Mouse (Mus musculus): ENCODE data around the gene Mau2. TPM values are rescaled to one million over a fixed set of nuclear protein-coding genes. Genes with fewer than 3 reads are reported as not detected.

Gene Mau2
- 63.3 and 65.6 TPM in 2 replicates for polyA plus RNA-seq (2015; fragmentation: Nextera tagmentation; extraction: Ambion mirVana)

DNA sequence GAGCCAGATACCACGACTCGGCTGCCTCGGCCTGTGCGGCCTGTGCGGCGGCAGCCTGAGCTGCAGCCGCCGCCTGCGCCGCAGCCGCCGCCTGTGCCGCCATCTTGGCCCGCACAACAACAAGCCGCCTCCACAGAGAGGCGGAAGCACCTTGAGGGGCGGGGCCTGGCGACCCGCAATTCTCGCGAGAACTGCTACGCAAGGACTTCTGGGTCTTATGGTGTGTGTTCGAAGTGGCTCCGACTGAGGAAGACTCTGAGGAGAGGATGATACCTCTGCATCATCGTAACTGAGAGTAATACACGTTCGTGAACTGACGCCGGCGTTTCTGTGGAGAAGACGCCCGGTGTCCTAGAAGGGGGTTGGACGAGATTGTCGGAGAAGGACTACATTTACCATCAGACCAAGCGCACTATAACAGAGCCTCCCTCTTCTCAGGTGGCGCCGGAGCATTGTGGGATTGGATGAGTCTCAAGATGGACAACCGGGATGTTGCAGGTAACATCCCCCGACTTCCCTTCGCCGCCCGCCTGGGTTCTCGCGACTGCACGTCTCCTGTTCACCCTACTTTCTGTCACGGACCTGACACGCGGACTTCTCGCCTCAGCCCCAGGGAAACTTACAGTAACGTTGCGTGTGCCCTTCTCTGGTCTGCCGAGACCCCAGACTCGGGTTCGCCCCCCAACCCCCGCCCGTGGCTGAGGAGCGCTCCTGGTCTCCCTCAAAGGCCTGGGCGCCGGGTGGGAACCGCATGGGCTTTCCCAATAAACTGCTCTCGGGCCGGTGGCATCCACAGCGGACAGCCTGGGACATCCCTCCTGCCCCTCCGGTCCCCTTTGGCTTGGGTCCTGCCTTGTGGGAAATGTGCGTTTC lies at the start of gene Mau2, which contains the start of gene Sugp1:
Gene Mau2 (minus strand): TSS at position 152 of the 873 bp plus-strand sequence.
Gene Sugp1 (plus strand): TSS at position 231 of the 873 bp plus-strand sequence.
- peak; percentile 98 for ATAC-seq (ENCODE audit: low FRiP score)
- H3K36me3 ChIP-seq: no peaks in the 10 kb centered on the region
- under 1% methylated on average over 65 of the region's 65 CpGs for WGBS

DNA sequence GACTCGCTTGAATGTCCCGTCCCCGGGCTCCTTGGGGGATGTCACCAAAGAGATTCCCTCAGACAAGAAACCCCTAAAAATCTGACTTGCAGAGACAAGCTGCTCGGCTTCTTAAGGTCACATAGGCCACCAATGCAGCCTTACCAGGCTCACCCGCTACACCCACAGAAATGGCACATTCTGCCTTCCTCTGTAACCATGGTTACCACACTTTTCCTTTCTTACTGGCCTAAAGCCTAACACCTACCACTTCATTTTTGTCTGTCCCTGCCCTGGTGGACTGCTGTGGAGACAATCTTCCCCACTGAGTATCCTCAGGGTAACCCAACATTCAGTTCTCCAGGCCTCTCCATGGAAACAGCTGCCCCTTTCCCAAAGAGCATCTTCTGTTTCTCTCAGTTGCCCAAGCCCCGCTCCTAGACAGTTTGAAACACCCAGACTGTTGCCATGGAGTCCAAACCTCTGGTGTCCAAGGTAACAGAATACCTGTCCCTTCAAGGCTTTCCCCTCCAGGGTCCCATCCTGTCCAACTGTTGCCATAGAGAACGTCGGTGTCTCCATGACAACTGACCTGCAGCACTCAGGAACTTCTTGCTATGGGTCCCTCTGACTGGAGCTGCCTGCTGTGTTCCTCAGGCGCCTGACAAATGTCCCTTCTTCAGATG lies 46.9 kb upstream of the Mau2 start:
- Histone ChIP-seq H3K27ac (replicated peaks) (no peak overlapping the region), H3K27me3 (replicated peaks) (peaks cover 53% of the 10 kb centered on the region), H3K4me1 (peaks cover 46% of the 10 kb centered on the region), H3K9me3 (replicated peaks) (no peaks in the 10 kb centered on the region), H3K4me2 (no peak overlapping the region), H3K4me3 (replicated peaks) (no peak overlapping the region), H3K36me3 (peaks cover 8% of the 10 kb centered on the region), H3K9ac (replicated peaks) (no peak overlapping the region)
- 45% methylated on average over 9 of the region's 9 CpGs for WGBS
- ATAC-seq (ENCODE audit: low FRiP score): peak; percentile 36; the same call in 1 of the 2 replicates

More for the DNA sequence above, at the start of gene Mau2, which contains the start of gene Sugp1:
- peaks cover 41% of the 10 kb centered on the region for H3K4me1 ChIP-seq
- peak within 1 kb of the TSS; percentile 93 for H3K9ac ChIP-seq (replicated peaks)
- H3K27me3 ChIP-seq (replicated peaks): no peaks in the 10 kb centered on the region
- no peaks in the 10 kb centered on the region for H3K9me3 ChIP-seq (replicated peaks)
- peak within 1 kb of the TSS; percentile 91 for H3K27ac ChIP-seq (replicated peaks)
- H3K4me3 ChIP-seq (replicated peaks): peak within 1 kb of the TSS; percentile 98
- peak within 1 kb of the TSS; percentile 93 for H3K4me2 ChIP-seq

DNA sequence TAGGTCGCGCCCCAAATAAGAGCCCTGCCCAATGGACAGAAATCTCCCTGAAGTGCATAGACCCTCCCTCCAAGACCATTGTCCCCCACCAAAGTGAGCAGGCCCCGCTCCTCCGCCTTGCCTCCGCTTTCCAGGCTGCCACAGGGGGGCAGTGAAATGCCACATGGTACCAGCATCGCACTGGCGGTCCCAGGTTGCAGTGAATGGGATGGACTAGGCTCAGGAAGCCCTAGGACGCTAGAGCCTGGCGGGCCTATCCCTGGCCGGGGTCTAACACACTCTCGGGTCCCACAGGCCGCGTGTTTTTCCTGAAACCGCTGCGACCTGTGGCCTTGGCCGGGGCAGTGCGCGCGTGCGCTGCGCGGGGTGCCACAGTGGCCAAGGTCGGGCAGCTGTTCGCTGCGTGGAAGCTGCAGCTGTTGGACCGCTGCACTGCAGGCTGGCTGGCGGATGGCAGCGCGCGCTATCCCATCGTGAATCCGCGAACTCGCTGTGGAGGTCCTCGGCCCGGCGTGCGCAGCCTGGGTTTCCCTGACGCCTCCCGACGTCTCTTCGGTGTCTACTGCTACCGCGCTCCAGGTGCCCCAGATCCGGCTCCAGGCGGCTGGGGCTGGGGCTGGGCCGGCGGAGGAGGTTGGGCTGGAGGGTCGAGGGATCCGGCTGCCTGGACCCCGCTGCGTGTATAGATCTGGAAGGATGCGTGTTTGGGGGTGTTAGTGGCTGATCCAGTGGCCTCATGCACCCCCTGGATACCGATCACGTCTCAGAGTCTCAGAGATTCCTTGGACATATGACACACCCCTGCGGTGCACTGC lies 45.5 kb upstream of the Mau2 start:
- H3K4me2 ChIP-seq: peak overlapping the region; percentile 80
- peaks cover 67% of the 10 kb centered on the region for H3K27me3 ChIP-seq (replicated peaks)
- no peaks in the 10 kb centered on the region for H3K36me3 ChIP-seq
- ATAC-seq (ENCODE audit: low FRiP score): peak; percentile 67
- 4% methylated on average over 56 of the region's 56 CpGs for WGBS
- no peaks in the 10 kb centered on the region for H3K9me3 ChIP-seq (replicated peaks)
- H3K4me3 ChIP-seq (replicated peaks): peak overlapping the region; percentile 46
- no peak overlapping the region for H3K27ac ChIP-seq (replicated peaks)
- peaks cover 60% of the 10 kb centered on the region for H3K4me1 ChIP-seq
- H3K9ac ChIP-seq (replicated peaks): peak overlapping the region; percentile 55

DNA sequence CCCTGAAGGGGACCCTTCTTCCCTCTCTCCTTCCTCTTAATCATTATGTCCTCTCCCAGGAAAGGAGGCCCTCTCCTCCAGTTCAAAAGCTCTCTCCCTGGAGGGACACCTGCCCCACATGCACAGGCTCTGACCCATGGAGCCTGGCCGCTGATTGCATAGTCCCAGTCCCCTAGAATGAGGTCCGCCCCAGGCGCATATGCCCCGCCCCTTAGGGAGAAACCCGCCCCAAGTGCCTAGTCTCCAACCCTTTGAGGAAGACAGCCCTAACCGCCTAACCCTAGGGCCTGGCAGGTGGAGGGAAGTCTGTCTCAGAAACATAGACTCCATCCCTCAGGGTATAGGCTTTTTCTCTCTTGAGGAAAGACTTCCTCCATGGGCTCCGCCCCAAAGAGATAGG lies 44.7 kb upstream of the Mau2 start:
- Histone ChIP-seq H3K36me3 (no peaks in the 10 kb centered on the region), H3K4me1 (peaks cover 61% of the 10 kb centered on the region), H3K27me3 (replicated peaks) (peaks cover 75% of the 10 kb centered on the region), H3K9me3 (replicated peaks) (no peaks in the 10 kb centered on the region), H3K9ac (replicated peaks) (no peak overlapping the region), H3K27ac (replicated peaks) (no peak overlapping the region), H3K4me2 (peak overlapping the region; percentile 80; the same call in 1 of the 2 replicates), H3K4me3 (replicated peaks) (no peak overlapping the region)
- 9% methylated on average over 7 of the region's 7 CpGs for WGBS
- no peak for ATAC-seq (ENCODE audit: low FRiP score)

DNA sequence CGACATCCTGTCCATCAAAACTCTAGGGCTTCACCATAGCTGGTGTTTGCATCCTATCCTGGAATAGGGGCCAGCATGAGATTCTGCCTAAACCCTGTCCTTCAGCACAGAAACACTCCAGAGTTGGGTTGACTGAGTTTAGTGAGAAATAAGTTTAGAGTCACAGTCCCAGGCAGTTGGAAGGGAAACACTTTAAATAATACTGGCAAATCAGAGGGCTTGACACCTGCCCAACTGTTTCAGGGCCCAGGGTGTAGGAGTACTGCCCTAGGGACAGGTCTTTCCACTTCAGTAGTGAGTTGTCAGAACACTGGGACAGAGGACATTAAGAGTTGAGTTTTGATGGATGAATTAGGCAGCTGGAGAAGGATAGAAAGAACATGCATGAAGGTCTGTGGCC lies 43.6 kb upstream of the Mau2 start:
- no peak overlapping the region for H3K9ac ChIP-seq (replicated peaks)
- no peaks in the 10 kb centered on the region for H3K36me3 ChIP-seq
- peaks cover 61% of the 10 kb centered on the region for H3K4me1 ChIP-seq
- WGBS: 44% methylated on average over 1 of the region's 1 CpGs
- no peaks in the 10 kb centered on the region for H3K9me3 ChIP-seq (replicated peaks)
- H3K4me2 ChIP-seq: no peak overlapping the region
- no peak overlapping the region for H3K27ac ChIP-seq (replicated peaks)
- H3K4me3 ChIP-seq (replicated peaks): no peak overlapping the region
- peaks cover 84% of the 10 kb centered on the region for H3K27me3 ChIP-seq (replicated peaks)
- no peak for ATAC-seq (ENCODE audit: low FRiP score)

DNA sequence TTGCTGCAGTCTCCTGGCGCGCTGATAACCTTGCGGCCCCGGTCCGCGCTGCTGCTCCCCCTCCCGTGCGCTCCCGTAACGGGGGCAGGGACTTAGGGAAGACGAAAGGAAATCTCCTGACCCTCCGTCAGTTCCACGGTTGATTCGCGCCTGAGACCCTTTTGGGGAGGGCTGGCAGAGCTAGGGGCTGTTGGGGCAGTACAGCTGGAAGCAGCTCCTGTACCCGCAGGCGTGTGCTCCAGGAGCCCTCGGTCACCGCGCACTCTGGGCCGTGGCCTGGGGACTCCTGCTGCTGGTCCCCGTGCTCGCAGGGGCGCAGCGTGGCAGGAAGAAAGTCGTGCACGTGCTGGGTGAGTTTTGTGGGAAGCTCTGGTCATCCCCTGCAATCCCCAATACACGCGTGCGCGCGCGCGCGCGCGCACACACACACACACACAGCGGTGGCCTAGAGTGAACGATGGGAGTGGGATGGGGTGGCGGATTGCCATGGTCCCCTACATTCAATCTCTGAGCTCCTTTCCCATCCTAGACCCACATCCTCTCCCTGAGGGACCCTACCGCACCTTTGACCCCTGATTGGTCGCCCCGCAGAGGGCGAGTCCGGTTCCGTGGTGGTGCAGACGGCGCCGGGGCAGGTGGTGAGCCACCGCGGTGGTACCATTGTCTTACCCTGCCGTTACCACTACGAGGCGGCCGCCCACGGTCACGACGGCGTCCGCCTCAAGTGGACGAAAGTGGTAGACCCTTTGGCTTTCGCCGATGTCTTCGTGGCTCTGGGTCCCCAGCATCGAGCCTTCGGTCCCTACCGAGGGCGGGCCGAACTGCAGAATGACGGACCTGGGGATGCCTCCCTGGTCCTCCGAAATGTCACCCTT lies 41.9 kb upstream of the Mau2 start:
- WGBS: under 1% methylated on average over 71 of the region's 71 CpGs
- Histone ChIP-seq H3K36me3 (no peaks in the 10 kb centered on the region), H3K27ac (replicated peaks) (no peak overlapping the region), H3K9me3 (replicated peaks) (no peaks in the 10 kb centered on the region), H3K9ac (replicated peaks) (peak overlapping the region; percentile 46), H3K4me3 (replicated peaks) (peak overlapping the region; percentile 49), H3K27me3 (replicated peaks) (peaks cover 79% of the 10 kb centered on the region), H3K4me1 (peaks cover 50% of the 10 kb centered on the region), H3K4me2 (peak overlapping the region; percentile 96)
- ATAC-seq (ENCODE audit: low FRiP score): peak; percentile 26; the same call in 1 of the 2 replicates

DNA sequence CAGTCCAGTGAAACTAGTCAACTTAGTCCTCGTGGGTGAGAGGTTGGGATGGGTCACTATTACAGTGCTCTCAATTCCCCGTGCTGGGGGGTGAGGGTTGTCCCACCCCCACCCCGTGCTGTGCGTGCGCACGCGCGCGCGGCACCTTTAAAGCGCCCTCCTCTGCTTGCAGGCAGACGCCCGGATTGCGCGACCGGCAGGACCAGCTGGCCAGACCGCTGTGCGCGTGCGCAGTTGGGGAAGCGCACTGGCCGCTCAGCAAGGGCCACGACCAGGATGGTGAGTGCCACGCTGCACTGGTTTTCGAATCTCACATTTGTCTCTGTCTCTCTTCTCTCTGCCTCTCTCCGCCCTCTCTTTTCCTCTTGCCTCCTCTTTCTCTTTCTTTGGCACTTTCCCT lies 40.8 kb upstream of the Mau2 start, which contains the start of gene Hapln4:
Gene Hapln4 (plus strand): TSS at position 173 of the 400 bp plus-strand sequence.
- Histone ChIP-seq H3K27ac (replicated peaks) (no peak within 1 kb of the TSS), H3K4me3 (replicated peaks) (peak within 1 kb of the TSS; percentile 49), H3K27me3 (replicated peaks) (peaks cover 69% of the 10 kb centered on the region), H3K4me1 (peaks cover 42% of the 10 kb centered on the region), H3K9me3 (replicated peaks) (no peaks in the 10 kb centered on the region), H3K36me3 (no peaks in the 10 kb centered on the region), H3K4me2 (peak within 1 kb of the TSS; percentile 96), H3K9ac (replicated peaks) (peak within 1 kb of the TSS; percentile 46)
- 1% methylated on average over 26 of the region's 26 CpGs for WGBS
- no peak for ATAC-seq (ENCODE audit: low FRiP score)

DNA sequence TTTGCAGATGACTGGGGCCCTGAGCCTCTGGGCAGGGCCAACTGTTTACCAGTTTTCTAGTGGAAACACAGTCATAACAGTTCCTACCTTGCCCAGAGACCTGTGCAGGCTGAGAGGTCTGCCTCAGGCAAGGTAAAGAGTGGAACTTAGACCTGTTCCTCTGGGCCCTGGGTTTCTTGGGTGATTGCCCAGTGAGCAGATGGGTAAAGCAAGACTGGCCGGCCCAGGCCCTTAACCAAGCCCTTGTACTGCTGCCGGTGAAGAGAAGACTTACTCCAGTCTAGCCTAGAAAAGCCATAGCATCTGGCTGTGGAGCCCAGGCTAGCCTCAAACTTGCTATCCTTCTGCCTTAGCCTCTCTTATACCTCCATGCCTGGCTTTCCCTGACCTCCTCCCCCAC lies 39.4 kb upstream of the Mau2 start:
- Histone ChIP-seq H3K27ac (replicated peaks) (no peak overlapping the region), H3K9me3 (replicated peaks) (no peaks in the 10 kb centered on the region), H3K27me3 (replicated peaks) (peaks cover 56% of the 10 kb centered on the region), H3K4me1 (peaks cover 28% of the 10 kb centered on the region), H3K4me3 (replicated peaks) (no peak overlapping the region), H3K4me2 (no peak overlapping the region), H3K36me3 (no peaks in the 10 kb centered on the region), H3K9ac (replicated peaks) (no peak overlapping the region)
- ATAC-seq (ENCODE audit: low FRiP score): no peak
- WGBS: 86% methylated on average over 2 of the region's 2 CpGs

DNA sequence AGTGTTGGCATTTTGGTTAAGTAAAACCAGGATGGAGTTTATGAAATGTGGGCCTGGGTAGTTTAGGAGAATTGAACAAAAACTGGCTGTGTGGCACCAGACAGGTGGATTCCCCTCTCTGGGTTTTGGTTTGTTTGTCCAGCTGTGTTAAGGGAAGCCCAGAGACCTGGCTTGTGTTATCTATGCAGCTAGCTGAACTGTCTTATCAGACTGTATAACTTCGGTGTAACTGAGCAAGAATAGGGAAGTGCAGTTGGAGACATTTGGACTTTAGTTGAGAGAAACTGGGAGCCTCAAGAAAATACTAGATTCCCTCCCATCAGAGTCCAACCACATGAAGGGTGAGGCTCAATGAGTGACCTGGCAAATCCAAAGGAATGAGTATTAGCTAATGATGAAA lies 31.1 kb upstream of the Mau2 start:
- H3K36me3 ChIP-seq: peaks cover 38% of the 10 kb centered on the region
- H3K27ac ChIP-seq (replicated peaks): no peak overlapping the region
- H3K9me3 ChIP-seq (replicated peaks): no peaks in the 10 kb centered on the region
- no peaks in the 10 kb centered on the region for H3K4me1 ChIP-seq
- WGBS: 89% methylated on average over 1 of the region's 1 CpGs
- H3K9ac ChIP-seq (replicated peaks): no peak overlapping the region
- H3K4me3 ChIP-seq (replicated peaks): no peak overlapping the region
- ATAC-seq (ENCODE audit: low FRiP score): no peak
- no peaks in the 10 kb centered on the region for H3K27me3 ChIP-seq (replicated peaks)
- no peak overlapping the region for H3K4me2 ChIP-seq

DNA sequence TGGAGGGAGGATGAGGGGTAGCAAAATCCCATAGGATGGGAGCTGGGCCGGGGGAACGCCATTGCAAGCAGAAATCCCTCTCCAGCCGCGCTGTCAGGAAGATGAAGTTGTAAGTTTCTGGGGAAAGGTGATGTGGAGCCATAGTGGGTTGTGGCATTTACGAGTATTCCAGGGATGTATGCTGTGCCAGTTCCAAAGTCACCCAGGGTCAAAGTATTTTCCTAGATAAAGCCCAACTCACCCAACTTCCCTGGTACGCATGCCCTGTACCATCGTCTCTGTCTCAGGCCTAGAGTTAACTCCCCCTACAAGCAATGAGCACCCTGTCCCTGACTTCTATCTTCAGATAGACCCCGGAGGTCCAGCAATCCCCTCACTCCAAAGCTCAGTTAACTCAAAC lies 30.6 kb upstream of the Mau2 start:
- Histone ChIP-seq H3K27me3 (replicated peaks) (no peaks in the 10 kb centered on the region), H3K4me2 (peak overlapping the region; percentile 39)
- WGBS: 68% methylated on average over 8 of the region's 8 CpGs

More for the DNA sequence above, 30.6 kb upstream of the Mau2 start:
- Histone ChIP-seq H3K27ac (replicated peaks) (no peak overlapping the region), H3K4me3 (replicated peaks) (no peak overlapping the region), H3K4me1 (no peaks in the 10 kb centered on the region), H3K36me3 (peaks cover 43% of the 10 kb centered on the region), H3K9ac (replicated peaks) (no peak overlapping the region), H3K9me3 (replicated peaks) (no peaks in the 10 kb centered on the region)
- no peak for ATAC-seq (ENCODE audit: low FRiP score)

All from neural tube, embryonic 15.5 days (tissue).